Mouse (Mus musculus): ENCODE measurements around the gene Arhgef17.

Gene Arhgef17

DNA sequence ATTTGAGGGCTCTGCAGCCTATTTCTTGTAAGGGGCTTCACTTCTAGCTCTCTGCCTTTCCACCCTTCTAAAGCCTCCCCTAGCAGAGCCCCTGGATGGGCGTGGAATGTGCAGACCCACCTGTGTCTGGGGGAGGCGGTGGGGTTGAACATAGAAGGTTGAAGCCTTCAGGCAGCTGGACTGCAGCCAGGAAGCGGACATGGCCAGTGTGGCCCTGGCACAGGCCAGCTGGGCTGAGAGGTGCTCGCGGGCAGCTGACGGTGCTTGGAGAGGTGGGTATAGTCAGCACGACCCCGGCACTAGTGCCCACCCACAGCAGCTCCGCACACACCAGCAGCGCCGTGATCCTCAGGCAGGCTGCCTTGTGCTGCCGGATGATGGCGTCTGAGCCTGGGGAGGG is 55.6 kb downstream of the Arhgef17 start:
- DNase-seq (ENCODE audit: low read depth, low spot score), result no peak

DNA sequence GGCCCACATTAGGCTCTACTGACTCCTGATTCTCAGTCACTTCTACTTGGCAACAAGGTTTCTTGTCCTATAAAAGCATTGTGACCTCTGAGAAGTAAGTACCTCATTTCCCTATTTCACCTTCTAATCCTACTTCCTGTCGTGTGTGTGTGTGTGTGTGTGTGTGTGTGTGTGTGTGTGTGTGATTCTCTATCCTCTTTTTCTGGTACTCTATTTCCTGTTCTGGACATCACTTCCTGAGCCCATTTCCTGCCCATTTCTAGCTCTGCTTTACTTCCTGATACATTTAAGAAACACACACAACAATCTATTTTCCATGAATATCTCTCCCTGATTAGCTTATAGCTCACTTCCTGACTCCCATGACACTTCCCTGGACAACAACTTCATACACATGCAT is 56.1 kb downstream of the Arhgef17 start:
- DNase-seq (ENCODE audit: low read depth, low spot score), result no peak

DNA sequence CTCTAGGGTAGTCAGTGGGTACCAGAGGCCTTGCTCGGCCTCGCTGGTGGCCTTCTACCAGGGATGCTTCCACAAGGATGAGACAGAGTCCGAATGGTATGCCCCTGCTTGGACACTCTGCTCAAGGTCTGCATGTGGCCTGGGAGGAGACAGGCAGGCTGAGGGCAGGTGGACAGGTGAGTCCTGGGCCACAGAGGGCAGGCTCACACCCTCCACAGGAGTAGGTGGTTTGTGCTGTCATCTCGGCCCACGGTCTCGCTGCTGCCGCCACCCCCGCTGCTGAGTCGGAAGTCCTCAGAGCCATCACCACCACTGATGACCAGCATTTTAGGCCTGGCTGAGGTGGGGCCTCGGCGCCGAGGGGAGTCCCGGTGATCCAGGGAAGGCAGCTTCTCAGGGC is 58.7 kb downstream of the Arhgef17 start:
- DNase-seq (ENCODE audit: low read depth, low spot score), result no peak

DNA sequence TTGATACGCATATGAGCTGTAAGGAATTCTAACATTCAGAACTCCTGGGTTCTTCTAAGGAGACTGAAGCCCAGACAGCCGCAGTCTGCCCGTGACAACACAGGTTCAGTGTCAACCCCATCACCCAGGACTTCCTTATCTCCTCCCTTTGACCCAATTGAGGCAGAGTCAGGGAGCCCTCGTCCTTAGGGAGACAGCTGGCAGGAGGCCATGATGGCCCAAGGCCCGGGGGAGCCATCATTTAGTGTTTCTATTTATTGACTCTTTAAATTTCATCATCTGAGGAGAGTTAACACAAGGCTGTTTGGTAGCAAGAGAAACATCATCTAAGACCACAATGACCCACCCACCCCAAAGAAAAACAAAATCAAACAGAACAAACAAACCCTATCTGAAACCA is 60.0 kb downstream of the Arhgef17 start:
- no peak for DNase-seq (ENCODE audit: low read depth, low spot score)

DNA sequence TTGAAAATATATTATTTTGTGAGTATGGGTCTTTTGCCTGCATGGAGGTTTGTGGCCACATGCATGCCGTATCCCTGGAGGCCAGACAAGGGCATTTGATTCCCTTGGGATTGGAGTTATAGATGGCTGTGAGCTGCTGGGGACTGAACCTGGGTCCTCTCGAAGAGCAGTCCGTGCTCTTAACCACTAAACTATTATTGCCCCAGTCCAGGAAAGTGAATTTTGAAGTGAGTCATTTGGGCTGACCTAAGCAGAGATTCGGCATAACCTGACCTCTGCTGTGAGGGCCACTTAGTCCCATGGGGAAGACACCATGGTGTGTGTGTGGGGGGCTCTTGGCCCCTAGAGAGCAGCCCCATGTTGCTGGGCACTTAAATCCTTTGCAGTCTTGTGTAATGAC is 60.6 kb downstream of the Arhgef17 start:
- DNase-seq (ENCODE audit: low read depth, low spot score), result no peak

DNA sequence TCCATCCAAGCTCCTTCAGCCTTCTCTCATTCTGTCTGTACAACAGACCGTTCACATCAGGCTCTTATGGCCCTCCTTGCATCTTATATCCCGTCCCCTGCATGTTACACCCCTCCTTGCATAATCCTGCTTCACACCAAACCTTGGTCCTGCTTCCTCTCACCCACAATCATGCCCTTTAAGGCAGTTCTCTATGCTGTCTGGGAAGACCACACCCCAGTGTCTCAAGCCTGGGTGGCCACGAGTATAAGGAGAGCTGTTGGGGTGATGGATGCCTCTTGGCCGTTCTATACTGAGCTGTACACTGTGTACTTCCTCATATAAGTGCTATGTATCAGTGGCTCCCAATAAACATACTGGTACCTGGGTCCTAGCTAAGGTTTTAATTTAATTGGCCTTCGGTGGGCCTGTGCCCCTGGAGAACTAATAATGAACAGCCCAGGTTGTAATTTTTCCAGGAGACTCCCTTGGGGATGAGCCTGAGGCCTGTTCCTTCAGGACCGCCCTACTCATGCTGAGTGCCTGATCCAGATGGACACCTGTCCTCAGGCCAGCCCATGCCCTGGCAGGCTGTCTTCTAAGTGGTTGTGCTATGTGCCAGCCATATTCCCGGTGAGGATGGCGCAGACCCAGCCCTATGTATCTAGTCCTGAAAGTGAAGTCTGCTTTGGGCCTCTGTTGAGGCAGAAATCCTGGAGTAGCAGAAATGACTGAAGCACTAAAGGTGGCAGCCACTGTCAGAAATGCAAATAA is 61.9 kb downstream of the Arhgef17 start:
- DNase-seq (ENCODE audit: low read depth, low spot score), result no peak

DNA sequence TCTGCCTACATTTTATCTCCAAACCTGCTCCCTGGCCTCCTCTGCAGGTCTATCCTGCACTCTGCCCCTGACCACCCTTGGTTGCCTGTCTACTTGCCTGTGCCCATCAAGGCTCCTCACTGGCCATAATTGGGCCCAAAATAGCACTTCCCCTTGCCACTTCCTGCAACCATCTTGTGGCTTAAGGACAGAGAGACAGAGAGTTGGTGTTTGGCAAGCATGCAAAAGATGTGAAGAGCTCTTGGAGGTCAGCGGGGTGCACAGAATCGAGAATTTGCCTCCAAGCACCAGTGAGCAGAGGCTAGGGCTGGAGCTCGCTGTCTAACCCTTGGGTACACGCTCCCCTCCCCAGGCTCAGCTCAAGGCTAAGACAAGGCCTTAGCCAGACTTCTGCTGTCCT is 63.4 kb downstream of the Arhgef17 start:
- no peak for DNase-seq (ENCODE audit: low read depth, low spot score)

DNA sequence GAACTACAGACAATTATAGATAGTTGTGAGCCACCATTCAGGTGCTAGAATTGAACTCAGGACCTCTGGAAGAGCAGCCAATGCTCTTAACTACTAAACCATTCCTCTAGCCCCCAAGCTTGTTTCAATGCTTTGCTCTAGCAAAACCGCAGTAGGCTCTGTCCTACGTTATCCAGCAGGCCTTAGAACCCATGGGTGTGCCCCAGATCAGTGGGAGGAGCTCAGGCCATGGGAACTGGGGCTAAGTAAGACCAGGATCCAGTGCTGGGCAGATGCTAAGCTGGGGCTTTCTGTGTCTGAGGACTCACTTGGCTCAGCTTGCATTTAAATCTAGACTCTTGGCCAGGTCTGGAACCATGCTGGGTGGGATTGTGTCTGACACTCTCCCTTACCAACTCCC is 64.3 kb downstream of the Arhgef17 start:
- no peak for DNase-seq (ENCODE audit: low read depth, low spot score)

DNA sequence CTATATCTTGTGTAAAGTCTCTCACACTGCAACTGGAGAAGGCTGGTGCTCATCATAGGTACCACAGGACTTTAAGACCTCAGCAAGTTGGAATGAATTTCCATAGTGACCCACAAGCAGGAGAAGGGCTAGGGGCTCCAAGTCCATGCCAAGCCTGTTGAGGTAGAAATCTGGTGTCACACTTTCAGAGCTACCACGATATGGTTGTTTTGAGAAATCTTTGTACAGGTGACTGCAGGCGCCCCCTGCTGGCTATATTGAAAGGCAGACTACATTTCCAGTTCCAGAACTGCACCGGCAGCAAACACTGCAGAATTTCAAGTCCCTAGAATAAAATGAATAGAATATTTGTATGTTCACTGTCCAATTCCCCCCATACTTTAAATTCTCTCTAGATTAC is 65.2 kb downstream of the Arhgef17 start:
- DNase-seq (ENCODE audit: low read depth, low spot score), result peak; percentile 75

DNA sequence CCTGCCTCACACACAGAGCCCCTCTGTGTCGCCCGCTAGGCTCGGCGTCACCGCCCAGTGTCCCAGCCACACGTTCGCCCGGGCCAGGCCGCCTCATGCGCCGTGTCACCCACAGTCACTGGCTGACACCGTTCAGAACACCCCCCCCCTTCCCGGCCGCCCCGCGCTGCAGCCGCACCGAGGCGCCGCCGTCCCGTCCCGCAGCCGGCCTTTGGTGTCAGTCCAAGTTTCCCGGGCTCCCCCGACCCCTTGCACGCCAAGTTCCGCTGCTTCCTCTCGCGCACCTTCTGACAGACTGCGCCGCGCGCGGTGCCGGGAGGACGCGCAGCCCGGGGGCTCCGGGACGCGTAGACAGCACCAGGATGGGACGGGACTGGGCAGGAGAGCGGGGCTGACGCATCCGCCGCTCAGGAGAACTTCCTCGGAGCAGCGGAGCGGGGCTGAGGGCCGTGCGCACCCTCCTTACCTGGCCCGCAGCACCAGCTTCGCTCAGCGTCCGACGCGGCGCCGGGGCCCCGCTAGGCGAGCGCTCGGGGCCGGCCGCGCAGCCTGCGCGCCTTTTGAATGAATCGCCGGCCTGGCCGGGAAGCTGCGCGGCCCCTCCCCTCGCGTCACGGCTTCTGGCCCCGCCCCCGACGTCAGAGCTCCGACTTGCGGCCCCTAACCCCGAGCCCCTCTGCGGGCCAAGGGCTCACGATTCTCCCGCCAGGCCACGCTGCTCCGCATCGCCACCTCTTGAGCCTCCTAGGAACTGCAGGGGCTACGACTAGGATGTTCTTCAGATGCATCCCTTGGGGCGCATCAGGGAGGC is 68.9 kb downstream of the Arhgef17 start, which contains the start of gene Relt:
Relt (minus strand) TSS at position 619 of the 811 bp plus-strand sequence.
- DNase-seq (ENCODE audit: low read depth, low spot score), result peak; percentile 97

DNA sequence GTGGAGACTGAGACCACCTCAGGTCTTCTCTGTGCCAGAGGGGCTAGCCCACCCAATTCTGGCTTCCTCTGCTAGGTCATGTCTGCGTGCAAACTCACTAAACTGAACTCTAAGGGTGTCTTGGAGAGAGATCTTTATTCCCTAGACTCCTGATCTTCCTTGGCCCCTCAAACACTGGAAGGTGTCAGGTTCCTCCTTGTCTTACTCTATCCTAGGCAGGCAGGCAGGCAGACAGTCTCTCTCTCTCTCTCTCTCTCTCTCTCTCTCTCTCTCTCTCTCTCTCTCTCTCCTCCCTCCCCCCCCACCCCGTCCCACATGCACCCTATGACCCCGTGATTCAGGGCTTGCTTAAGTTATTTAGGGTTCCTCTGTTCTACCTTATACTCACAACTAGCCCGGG is 69.6 kb downstream of the Arhgef17 start:
- no peak for DNase-seq (ENCODE audit: low read depth, low spot score)

DNA sequence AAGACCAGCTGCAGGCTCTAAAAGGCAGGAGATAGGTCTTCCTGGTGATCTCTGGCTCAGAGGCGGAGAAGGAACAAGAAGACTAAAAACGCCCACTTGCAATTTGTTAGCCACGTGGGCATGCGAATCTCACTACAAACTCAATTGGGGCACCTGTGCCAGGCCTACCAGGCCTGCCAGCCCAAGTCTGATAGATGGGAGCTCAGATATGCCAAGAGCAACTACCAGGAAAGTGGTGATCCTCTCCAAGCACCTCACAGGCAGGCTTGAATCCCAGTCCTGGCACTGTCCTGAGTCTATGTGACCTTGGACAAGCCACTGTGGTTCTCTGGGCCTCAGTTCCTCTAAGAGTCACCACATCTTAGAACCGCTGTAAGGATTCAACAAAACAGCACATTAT is 70.7 kb downstream of the Arhgef17 start:
- no peak for DNase-seq (ENCODE audit: low read depth, low spot score)

DNA sequence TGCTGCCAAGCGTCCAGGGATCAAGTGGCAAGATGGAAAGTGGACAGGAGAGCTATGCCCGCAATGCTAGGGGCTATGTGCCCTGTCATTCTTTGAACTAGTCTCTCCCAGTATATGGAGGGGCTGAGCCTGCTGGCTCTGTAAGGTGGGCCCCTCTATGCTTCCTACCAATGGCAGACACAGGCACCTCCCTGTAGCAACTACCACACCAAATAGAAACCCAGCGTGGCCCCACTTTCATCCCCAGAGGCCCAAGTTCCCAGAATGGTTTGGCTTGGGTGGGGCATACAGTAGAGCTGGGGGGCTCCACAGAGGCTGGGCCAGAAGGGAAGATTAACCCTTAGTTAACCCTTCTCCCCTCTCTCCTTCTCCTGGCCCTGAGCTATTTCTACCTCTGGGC is 71.5 kb downstream of the Arhgef17 start:
- no peak for DNase-seq (ENCODE audit: low read depth, low spot score)

DNA sequence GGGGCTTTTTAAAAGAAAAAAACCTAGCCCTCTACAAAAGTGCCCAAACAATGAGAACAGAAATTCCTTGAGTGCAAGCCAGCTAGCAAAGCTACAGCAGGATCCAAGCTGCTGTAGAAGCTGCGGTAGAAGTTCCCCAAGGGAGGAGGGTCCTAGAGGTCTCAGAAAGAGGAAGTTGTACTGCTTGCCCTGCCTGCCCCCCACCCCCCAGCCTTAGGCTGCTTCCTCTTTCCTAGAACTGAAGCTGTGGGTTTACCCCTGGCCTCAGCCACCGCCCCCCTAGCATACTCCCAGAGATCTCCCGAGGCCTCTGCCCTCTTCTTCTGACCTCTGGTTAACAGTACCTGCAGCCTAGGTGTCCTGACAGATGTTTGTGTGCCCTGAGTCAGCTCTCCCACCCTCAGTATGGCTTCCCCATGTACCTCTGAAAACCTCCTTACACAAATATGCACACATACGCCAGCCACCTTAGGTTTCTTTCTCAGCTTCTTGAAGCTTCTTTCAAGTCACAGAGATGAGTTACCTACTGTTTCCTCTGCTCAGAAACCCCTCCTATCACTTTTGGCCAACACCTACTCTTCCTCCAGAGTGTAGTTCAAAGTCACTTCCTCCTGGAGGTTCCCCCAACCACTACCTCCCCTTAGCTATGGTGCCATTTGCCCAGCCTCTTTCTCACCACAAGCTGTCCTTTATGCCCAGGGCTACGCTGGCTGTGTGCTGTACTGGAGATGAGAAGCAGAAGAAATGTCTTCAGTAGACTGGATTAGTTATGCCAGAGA is 75.9 kb downstream of the Arhgef17 start:
- no peak for DNase-seq (ENCODE audit: low read depth, low spot score)

DNA sequence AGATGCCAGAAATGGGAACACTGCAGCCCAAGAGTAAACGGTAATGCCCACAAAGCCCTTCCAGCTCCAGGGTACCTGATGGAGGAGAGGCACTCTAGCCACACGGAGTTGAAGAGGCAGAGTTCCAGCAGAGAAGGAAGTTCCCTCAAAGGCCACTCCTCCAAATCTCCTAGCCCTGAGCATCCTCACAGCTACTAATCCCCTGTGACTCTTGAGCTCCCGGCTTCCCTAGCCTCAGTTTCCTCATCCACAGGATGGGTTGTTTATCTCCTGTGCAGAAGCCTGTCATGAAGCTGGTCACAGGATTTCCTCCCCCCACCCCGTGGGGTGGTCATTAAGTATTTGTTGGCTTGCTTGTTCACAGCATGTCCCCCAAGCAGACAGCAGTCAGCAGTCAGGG is 76.6 kb downstream of the Arhgef17 start:
- no peak for DNase-seq (ENCODE audit: low read depth, low spot score)

DNA sequence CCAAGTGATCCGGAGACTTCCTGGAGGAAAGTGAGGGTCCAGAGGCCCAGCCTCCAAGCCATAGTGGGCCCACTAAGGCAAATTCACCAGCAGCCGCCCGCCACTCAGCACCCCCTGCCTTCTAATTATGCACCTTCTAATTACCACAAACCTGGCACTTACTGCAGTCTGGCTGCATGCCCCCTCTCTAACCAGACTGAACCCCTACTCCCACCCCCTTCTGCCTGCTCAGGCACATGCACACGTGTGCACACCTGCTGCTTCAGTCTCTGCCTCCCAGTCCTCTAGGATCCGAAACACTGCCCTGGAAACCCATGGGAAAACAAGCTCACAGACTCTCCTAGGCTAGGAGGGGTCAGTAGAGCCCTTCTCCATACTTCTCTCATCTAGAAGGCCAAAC is 77.0 kb downstream of the Arhgef17 start:
- no peak for DNase-seq (ENCODE audit: low read depth, low spot score)

DNA sequence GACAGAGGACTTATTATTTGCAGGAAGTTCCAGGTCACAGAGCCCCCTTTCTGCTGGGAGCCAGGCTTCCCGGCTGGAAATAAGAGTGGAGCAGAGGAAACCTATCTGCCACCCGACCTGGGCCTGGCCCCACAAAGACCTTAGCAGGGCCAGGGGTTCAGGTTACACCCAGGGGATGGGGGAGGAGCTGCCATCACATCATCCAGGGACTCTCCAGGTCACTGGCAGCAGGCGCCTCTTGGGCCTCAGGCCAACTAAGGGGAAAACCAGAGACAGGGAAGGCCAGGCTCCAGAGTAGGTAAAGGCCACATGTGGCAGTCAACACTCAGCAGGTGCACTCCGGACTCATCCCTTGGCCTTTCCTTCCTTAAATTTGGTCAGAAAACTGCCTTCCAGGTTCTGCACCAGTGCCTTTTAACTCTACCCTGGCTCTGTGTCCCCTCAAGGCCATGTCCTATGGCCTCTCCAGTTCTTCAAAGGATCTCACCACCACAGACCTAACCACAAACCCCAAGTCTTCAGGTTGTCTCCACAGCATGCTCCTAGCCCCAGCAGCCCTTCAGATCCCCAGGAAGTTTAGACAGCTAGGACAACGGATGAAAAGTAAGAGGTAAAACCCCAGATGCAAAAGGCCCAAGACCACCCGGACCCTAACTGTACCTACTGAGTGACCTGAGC is 77.6 kb downstream of the Arhgef17 start:
- no peak for DNase-seq (ENCODE audit: low read depth, low spot score)

DNA sequence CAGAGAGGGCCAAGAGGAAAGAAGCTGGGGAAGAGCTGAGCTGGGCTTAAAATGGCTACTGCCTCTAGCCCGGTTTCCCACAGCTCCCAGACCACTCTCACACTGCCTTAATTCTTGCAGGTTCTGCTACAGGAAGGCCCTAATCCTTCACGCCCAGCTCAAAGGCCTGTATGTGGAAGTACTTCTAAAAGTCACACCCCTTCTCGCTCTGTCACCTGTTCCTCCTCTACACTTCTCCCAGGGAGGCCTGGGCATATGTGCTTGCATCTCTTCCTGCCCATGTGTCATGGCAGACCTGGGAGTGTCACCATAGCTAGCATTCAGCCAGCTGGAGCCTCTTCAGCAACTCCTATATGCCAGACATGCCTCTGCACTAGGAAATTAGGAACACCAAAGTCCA is 78.5 kb downstream of the Arhgef17 start:
- no peak for DNase-seq (ENCODE audit: low read depth, low spot score)

DNA sequence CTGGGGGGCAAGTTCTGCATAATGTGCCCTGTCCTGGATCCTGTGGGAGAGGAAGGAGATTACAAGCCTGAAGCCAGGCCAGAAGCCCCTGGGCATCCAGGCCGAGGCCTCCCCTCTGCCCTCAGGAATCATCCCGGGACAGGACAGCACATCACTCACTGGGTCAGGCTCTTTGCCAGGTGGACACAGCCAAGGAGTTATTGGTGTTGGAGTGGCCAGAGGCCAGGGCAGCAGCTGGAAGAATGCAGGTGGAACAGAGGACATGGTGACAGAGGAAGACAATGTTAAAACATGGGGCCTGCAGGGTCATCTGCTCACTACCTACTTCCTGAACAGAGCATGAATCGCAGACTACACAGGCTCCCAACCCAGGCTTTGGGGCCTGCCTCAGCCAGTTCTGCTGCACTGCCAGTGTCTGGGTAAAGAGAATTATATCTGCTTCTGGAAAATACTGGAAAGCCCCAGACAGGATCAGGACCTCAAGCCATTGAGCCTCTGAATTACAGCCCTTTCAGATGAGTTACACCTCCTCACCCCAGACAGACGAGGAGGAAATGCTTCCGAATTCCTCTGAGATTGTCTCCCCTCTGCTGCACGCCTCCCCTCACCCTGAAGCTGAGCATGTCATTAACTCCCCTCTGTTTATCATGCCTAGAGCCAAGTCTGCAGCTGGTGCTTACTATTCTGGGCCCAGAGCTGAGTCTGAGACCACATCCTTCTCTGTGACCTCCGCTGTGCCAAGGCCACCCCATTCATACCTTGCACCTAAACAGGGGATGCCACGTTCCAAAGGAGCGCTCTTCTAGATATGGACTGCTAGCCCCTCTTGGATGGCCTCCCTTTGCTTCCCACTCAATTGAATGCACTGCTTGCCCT is 80.2 kb downstream of the Arhgef17 start:
- DNase-seq (ENCODE audit: low read depth, low spot score), result no peak

DNA sequence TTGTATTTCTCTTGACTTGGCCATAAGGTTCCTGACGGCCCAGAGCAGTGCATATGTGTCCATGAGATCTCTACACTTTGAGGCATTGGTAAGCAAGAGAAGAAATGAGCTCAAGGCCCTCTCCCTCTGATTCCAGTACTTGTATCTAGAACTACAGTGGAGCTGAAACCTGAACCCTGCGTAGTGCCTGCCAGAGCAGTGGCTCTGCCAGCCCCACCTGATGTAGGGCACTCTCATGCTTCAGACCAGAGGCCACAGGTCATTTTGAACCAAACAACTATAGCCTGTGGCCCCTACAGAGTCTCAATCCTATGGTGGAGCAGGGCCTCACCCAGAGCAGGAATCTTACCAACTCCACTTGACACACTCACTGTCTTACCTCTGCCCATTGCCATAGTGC is 82.4 kb downstream of the Arhgef17 start:
- no peak for DNase-seq (ENCODE audit: low read depth, low spot score)

DNA sequence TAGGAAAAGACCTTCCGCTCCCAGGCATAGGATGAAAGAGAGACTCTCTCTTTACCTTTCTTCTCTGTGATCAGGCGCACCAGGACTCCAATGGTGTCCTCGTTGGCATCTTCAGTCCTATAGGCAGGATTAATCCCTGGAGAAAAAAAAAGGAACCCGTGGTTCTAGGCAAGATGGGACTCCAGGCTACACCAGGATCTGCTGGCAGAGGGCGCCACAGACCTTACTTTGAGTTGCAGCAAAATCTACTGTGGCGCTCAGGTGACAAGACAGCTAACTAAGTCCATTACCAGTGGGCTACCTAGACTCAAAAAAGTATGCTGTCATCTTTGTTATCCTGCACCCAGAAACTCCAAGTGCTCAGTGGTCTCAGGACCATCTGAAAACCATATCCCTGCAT is 83.2 kb downstream of the Arhgef17 start:
- DNase-seq (ENCODE audit: low read depth, low spot score), result peak; percentile 79
